Mouse (Mus musculus): ENCODE results near the gene Ctnna2.
A peak's percentile ranks its signal among the peaks of the same experiment; 100 is the strongest.

Ctnna2 gene

GRCm38 (mm10) chr6:77817116-77817515 lies 162.4 kb downstream of the Ctnna2 start:
- DNase-seq (ENCODE audit: low spot score in 2 of 2) = no peak

GRCm38 (mm10) chr6:77811041-77811440 lies 168.5 kb downstream of the Ctnna2 start:
- DNase-seq (ENCODE audit: low spot score in 2 of 2) = no peak

- no peak for DNase-seq (ENCODE audit: low spot score in 2 of 2)
These were observed 176.9 kb downstream of the Ctnna2 start for GRCm38 (mm10) chr6:77802604-77803003.

- no peak for DNase-seq (ENCODE audit: low spot score in 2 of 2)
These were observed 196.2 kb downstream of the Ctnna2 start for GRCm38 (mm10) chr6:77783342-77783741.

GRCm38 (mm10) chr6:77768357-77769103 lies 211.0 kb downstream of the Ctnna2 start:
- no peak for DNase-seq (ENCODE audit: low spot score in 2 of 2)

GRCm38 (mm10) chr6:77758164-77758563 lies 221.3 kb downstream of the Ctnna2 start:
- DNase-seq (ENCODE audit: low spot score in 2 of 2) = no peak

- no peak for DNase-seq (ENCODE audit: low spot score in 2 of 2)
These were observed 234.1 kb downstream of the Ctnna2 start for GRCm38 (mm10) chr6:77745426-77745825.

GRCm38 (mm10) chr6:77743651-77744050 lies 235.8 kb downstream of the Ctnna2 start:
- DNase-seq (ENCODE audit: low spot score in 2 of 2) = no peak

GRCm38 (mm10) chr6:77742988-77743387 lies 236.5 kb downstream of the Ctnna2 start:
- no peak for DNase-seq (ENCODE audit: low spot score in 2 of 2)

- no peak for DNase-seq (ENCODE audit: low spot score in 2 of 2)
These were observed 240.9 kb downstream of the Ctnna2 start for GRCm38 (mm10) chr6:77738640-77739039.

- DNase-seq (ENCODE audit: low spot score in 2 of 2) = no peak
These were observed 254.6 kb downstream of the Ctnna2 start for GRCm38 (mm10) chr6:77724952-77725299.

GRCm38 (mm10) chr6:77724042-77724951 lies 255.2 kb downstream of the Ctnna2 start:
- peak in 1 of 2 experiments; percentile 4 for DNase-seq (ENCODE audit: low spot score in 2 of 2)

- DNase-seq (ENCODE audit: low spot score in 2 of 2) = peak; percentile 4 to 40
These were observed 285.4 kb downstream of the Ctnna2 start for GRCm38 (mm10) chr6:77694093-77694492.

GRCm38 (mm10) chr6:77687173-77687572 lies 292.3 kb downstream of the Ctnna2 start:
- no peak for DNase-seq (ENCODE audit: low spot score in 2 of 2)

GRCm38 (mm10) chr6:77650127-77650526 lies 329.4 kb downstream of the Ctnna2 start:
- DNase-seq (ENCODE audit: low spot score in 2 of 2) = peak; percentile 30

GRCm38 (mm10) chr6:77644591-77644990 lies 334.9 kb downstream of the Ctnna2 start:
- DNase-seq (ENCODE audit: low spot score in 2 of 2) = no peak

GRCm38 (mm10) chr6:77638784-77639183 lies 340.7 kb downstream of the Ctnna2 start:
- DNase-seq (ENCODE audit: low spot score in 2 of 2) = no peak

- peak; percentile 52 to 55 for DNase-seq (ENCODE audit: low spot score in 2 of 2)
These were observed 345.5 kb downstream of the Ctnna2 start for GRCm38 (mm10) chr6:77633997-77634396.

- DNase-seq (ENCODE audit: low spot score in 2 of 2) = no peak
These were observed 350.8 kb downstream of the Ctnna2 start for GRCm38 (mm10) chr6:77628573-77629192.

- no peak for DNase-seq (ENCODE audit: low spot score in 2 of 2)
These were observed 374.7 kb downstream of the Ctnna2 start for GRCm38 (mm10) chr6:77604642-77605392.

GRCm38 (mm10) chr6:77603914-77604313 lies 375.6 kb downstream of the Ctnna2 start:
- DNase-seq (ENCODE audit: low spot score in 2 of 2) = no peak

GRCm38 (mm10) chr6:77599244-77599643 lies 380.3 kb downstream of the Ctnna2 start:
- no peak for DNase-seq (ENCODE audit: low spot score in 2 of 2)

Measured in right cerebral cortex, postnatal 36 days (tissue).